Mouse (Mus musculus) kidney, adult 2 months (tissue): ENCODE results near the gene Erg28.

Experiments
- CTCF ChIP-seq: fragments of 200-500 bp; conservative IDR thresholded peaks from 2 replicates; pipeline ENCODE4 v1.5.1; 2011; ENCODE audit warnings: low read depth, mild to moderate bottlenecking, control low read depth, low read length, moderate library complexity, mixed read lengths; ENCODE audit not compliant: insufficient read depth, insufficient read length
- POLR2A ChIP-seq: fragments of 200-500 bp; IDR thresholded peaks from one replicate; pipeline ENCODE4 v1.6.1; 2011; ENCODE audit warnings: low read depth, low read length, control low read depth

DNA sequence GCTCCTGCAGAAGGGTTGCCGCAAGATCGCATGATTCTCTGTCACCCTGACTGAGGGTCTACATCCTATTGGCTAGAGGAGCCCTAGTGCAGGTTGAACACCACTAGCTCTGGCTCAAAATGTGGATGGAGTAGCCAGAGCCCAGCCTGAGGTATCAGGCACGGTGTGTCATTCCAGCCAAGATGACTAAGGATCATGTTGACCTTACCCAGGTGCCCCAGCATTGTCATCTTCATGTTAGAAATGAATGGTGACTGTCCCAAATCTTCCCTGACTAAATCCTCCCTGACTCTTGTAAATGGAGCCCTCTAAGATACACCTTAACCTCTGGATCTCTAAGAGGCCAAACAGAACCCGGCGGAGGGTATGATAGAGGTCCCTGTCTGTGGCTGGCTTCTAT is 44.6 kb downstream of the Erg28 start:
- TF ChIP-seq CTCF (no peak), POLR2A (no peak)
